Mouse (Mus musculus) olfactory bulb, adult 2 months (tissue): ENCODE data around the gene Rab9b. TPM values are rescaled to one million over a fixed set of nuclear protein-coding genes. Genes with fewer than 3 reads are reported as not detected.

ENCODE experiments used
- H3K27ac ChIP-seq: fragments of 200-500 bp; 2 replicates; pipeline ENCODE4 v1.5.1; 2012; ENCODE audit warnings: low read depth, low read length; ENCODE audit not compliant: insufficient read depth
- H3K4me1 ChIP-seq: fragments of 200-500 bp; 2 replicates; pipeline ENCODE4 v1.6.1; 2012; ENCODE audit warnings: low read length; ENCODE audit not compliant: control insufficient read depth, insufficient read depth
- H3K4me3 ChIP-seq: fragments of 200-500 bp; 2 replicates; pipeline ENCODE4 v1.5.1; 2012; ENCODE audit warnings: mild to moderate bottlenecking, low read depth, low read length, moderate library complexity; ENCODE audit not compliant: insufficient read depth
- CTCF ChIP-seq: fragments of 200-500 bp; IDR thresholded peaks from 2 replicates; pipeline ENCODE4 v1.5.1; 2012; ENCODE audit warnings: low read depth, mild to moderate bottlenecking, low read length, moderate library complexity; ENCODE audit not compliant: insufficient read depth
- POLR2A ChIP-seq: fragments of 200-500 bp; IDR thresholded peaks from 2 replicates; pipeline ENCODE4 v1.6.1; 2012; ENCODE audit warnings: mild to moderate bottlenecking, low read depth, low read length, moderate library complexity; ENCODE audit not compliant: insufficient read depth
- WGBS: fragments of 180-500 bp; shearing (Covaris S2); methylation state at CpG from one replicate; pipeline ENCODE4 v1.1.7; 2018; 5-methylcytosine and 5-hydroxymethylcytosine counted together
- polyA plus RNA-seq: library from polyadenylated mRNA; stranded (reverse); fragments of >200 nt; gene quantifications from 2 replicates; pipeline ENCODE4 v1.2.4, GENCODE M21; 2012; ENCODE audit warnings: low replicate concordance; ENCODE audit not compliant: missing spikeins, insufficient read depth, insufficient read length

Rab9b gene
- polyA plus RNA-seq = not detected in 2 replicates

DNA sequence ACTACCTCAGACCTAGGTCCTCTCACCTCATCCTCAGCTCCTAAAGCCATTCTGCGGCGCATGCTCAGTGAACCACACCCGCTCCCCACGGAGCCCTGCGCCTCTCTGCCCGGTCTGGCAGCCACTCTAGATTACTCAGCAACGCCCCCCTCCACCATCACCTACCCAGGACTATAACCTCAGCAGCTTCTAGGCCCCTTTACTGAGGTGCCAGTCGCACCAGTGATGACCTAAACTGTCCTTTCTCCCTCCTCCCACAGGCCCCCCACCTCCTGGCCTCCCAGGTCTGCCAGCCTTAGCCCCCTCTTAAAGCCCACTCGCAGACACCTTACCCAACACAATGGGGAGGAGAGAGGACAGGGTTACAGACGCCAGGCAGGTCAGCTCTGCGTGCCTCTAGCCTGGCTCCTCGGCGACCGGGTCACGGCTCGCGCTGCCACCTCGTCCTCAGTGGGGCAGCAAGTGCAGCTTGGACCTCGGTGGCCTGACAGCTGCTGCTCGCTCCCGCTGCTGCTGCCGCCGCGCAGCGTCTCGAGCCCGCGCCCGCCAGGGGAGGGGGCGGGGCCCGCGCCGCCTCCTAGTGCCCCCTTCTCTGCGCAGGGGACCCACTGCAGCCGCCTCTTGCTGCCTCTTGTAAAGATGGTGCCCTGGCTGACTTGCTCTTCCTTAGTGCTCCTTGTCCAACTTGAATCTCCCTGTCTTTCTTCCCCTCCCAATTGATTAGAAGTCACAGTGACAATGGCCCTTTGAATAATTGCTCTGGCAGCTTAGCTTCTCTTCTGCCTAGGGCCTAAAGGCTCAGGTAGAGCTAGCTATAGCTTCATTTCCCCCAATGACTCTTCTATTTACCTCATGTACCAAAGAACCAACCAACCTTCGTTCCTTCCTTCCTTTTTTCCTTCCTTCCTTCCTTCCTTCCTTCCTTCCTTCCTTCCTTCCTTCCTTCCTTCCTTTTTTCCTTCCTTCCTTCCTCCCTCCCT is at the start of gene Rab9b:
Rab9b (minus strand) TSS at position 695 of the 980 bp plus-strand sequence.
- TF ChIP-seq POLR2A = no peak; the same call in 1 of the 2 replicates
- TF ChIP-seq CTCF = no peak
- H3K4me3 ChIP-seq = peak within 1 kb of the TSS; percentile 89
- WGBS = 11% methylated on average over 33 of the region's 36 CpGs
- H3K4me1 ChIP-seq = no peaks in the 10 kb centered on the region
- peak within 1 kb of the TSS; percentile 42; the same call in 1 of the 2 replicates for H3K27ac ChIP-seq

DNA sequence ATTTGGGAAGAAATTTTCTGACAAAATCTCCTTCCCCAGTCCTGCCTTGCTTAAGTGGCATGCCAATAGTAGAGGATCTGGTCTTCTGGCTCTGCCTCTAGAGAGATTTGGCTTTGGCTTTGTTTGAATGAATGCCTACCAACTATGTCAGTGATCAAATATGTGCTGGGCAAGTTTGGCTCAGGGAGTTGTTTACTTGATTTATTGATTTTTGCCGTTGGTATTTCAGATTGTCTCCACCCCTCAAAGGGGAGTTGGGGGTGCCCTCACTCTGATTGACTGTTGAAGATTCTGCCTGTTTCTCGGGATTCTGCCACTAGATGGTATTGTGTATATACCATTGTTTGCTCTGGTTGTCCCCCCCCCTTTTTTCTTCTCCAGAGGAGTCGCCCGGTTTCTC is 35.8 kb upstream of the Rab9b start:
- H3K27ac ChIP-seq = no peak overlapping the region
- WGBS = 53% methylated on average over 4 of the region's 4 CpGs
- H3K4me3 ChIP-seq = no peak overlapping the region

DNA sequence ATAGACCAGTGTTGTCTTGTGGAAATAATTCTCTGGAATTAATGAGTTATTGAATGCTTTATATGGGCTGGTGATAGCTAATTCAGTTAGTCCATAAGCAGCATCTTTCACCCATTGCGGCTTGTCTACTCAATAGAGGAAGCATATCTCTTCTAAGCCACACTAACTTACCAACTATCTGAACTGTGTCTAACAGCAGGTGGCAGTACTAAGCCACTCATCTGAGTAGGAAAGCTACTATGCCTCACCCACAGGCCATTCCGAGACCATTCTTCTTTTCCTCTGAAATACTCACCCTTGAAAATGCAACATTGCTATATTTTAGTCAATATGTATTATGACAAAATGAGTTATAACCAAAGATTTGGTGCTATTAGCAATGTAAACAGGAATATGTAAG is 27.2 kb upstream of the Rab9b start:
- no peak overlapping the region for H3K4me3 ChIP-seq
- TF ChIP-seq POLR2A (no peak), CTCF (no peak)
- no peak overlapping the region for H3K27ac ChIP-seq
- 49% methylated on average over 2 of the region's 2 CpGs for WGBS
- H3K4me1 ChIP-seq = no peaks in the 10 kb centered on the region

More for the DNA sequence above, 35.8 kb upstream of the Rab9b start:
- H3K4me1 ChIP-seq = no peaks in the 10 kb centered on the region
- TF ChIP-seq POLR2A (no peak), CTCF (no peak)

GRCm38 (mm10) chrX:136850300-136850699 is 18.3 kb downstream of the Rab9b start:
- no peaks in the 10 kb centered on the region for H3K4me1 ChIP-seq
- TF ChIP-seq POLR2A (no peak), CTCF (no peak)
- no peak overlapping the region for H3K4me3 ChIP-seq
- no peak overlapping the region for H3K27ac ChIP-seq
- 47% methylated on average over 3 of the region's 3 CpGs for whole genome bisulfite sequencing

DNA sequence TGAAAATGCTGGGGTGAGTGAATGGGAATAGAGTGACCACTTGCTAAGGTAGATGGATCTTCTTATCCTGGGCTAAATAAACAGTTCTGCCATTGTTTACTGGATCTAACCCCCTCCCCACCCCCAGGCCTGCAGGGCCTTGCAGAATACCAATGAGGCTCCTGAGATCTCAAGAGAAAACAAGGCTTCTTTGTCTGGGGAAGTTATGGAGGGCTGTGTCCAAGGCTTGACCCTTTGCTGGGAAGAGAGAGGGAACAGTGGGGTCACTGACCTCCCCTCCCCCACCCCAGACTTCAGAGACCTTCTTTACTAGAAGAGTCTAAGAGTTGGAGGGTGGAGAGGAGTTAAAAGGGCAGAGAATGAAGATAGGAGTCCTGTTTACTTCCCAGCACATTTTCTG is 39.9 kb downstream of the Rab9b start:
- TF ChIP-seq POLR2A (no peak), CTCF (no peak)
- H3K4me1 ChIP-seq = no peaks in the 10 kb centered on the region

DNA sequence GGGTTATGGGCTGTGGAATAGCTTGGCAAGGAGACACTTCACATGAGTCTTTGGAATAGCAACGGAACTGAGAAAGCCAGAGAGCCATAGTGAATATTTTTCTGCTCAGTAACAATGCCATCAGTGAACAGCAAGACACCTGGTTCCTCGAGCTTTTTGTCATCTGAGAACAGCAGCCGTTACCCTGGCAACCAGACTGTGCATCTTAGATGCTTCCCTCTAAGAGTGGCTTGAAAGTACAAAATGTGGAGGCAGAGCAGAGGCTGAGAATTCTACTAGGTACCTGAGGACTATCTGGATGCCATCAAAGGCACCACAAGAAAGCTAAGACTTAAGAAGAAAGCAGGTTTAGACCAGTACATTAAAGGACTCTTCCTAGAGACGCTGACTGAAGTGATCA is 43.5 kb downstream of the Rab9b start:
- 43% methylated on average over 4 of the region's 4 CpGs for WGBS
- TF ChIP-seq CTCF (no peak), POLR2A (no peak)
- no peak overlapping the region for H3K27ac ChIP-seq
- H3K4me3 ChIP-seq = no peak overlapping the region
- H3K4me1 ChIP-seq = no peaks in the 10 kb centered on the region

More for the DNA sequence above, 39.9 kb downstream of the Rab9b start:
- Histone ChIP-seq H3K27ac (no peak overlapping the region), H3K4me3 (no peak overlapping the region)

DNA sequence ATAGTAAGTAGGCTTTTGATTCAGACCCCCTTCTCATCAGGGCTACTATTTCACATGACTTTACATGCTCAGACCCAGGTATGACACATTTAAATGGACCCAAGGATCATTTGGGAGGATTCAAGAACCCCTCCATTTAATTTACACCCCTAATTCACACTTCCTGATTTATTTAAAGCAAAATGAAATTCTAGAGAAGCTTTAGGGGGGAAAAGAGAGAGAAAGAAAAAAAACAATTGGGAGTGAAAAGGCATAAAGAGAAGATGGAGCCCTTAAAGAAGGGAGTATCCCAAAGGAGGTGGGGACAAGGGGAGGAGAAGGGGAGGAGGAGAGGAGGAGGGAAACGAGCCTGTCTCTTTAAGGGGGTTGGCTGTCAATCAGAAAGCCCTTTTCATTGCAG is 46.2 kb downstream of the Rab9b start, which contains the start of gene Plp1:
Plp1 (plus strand) TSS at position 301 of the 400 bp plus-strand sequence.
- no peak for TF ChIP-seq POLR2A
- WGBS = 30% methylated on average over 1 of the region's 1 CpGs
- Histone ChIP-seq H3K4me1 (no peaks in the 10 kb centered on the region), H3K27ac (no peak within 1 kb of the TSS), H3K4me3 (no peak within 1 kb of the TSS)

GRCm38 (mm10) chrX:136820250-136820649 is 48.3 kb downstream of the Rab9b start:
- no peak overlapping the region for H3K27ac ChIP-seq
- 13% methylated on average over 1 of the region's 1 CpGs for WGBS
- H3K4me1 ChIP-seq = no peaks in the 10 kb centered on the region
- no peak overlapping the region for H3K4me3 ChIP-seq
- TF ChIP-seq POLR2A (no peak), CTCF (peak; percentile 48)

- no peak overlapping the region for H3K27ac ChIP-seq
- TF ChIP-seq CTCF = no peak
- TF ChIP-seq POLR2A = no peak
- H3K4me1 ChIP-seq = no peaks in the 10 kb centered on the region
- no peak overlapping the region for H3K4me3 ChIP-seq
- WGBS = 72% methylated on average over 6 of the region's 6 CpGs
These were observed 48.8 kb downstream of the Rab9b start for GRCm38 (mm10) chrX:136819752-136820151.

Other genes with a start within 250 kb of the Rab9b start
- gene Tceal1, start 160.8 kb downstream of the Rab9b start, polyA plus RNA-seq = not detected in 2 replicates
- gene Morf4l2, start 125.1 kb downstream of the Rab9b start, polyA plus RNA-seq = 434 TPM in 1 of 2 replicates, not detected in the other
- not detected in 2 replicates for gene Glra4, start 88.6 kb downstream of the Rab9b start, polyA plus RNA-seq
- gene Plp1, start 46.1 kb downstream of the Rab9b start, polyA plus RNA-seq = 227 and 268 TPM in 2 replicates
- not detected in 2 replicates for gene H2bfm, start 58.6 kb upstream of the Rab9b start, polyA plus RNA-seq
- gene Tmsb15b2, start 106.7 kb upstream of the Rab9b start, polyA plus RNA-seq = not detected in 2 replicates
- gene Tmsb15l, start 108.1 kb upstream of the Rab9b start, polyA plus RNA-seq = not detected in 2 replicates
- not detected in 2 replicates for gene Tmsb15b1, start 108.1 kb upstream of the Rab9b start, polyA plus RNA-seq
- gene Zcchc18, start 124.4 kb upstream of the Rab9b start, polyA plus RNA-seq = 200 TPM in 1 of 2 replicates, not detected in the other
- gene Slc25a53, start 169.5 kb upstream of the Rab9b start, polyA plus RNA-seq = not detected in 2 replicates
- not detected in 2 replicates for gene Fam199x, start 180.8 kb upstream of the Rab9b start, polyA plus RNA-seq